Mouse (Mus musculus) bone marrow, adult 2 months (tissue): Measurements from ENCODE around the gene Gtf2h2. TPM values are rescaled to one million over a fixed set of nuclear protein-coding genes. Genes with fewer than 3 reads are reported as not detected.
"Not testable (repeated sequence)": the region's sequence is repeated elsewhere in the genome, so short reads cannot be mapped to it uniquely, and the experiment has no call there.

ENCODE experiments used
- H3K27ac ChIP-seq: fragments of 200-500 bp; 2 replicates; pipeline ENCODE4 v1.5.1; 2012; ENCODE audit warnings: low read depth, mild to moderate bottlenecking, control low read depth, inconsistent platforms, low read length; ENCODE audit not compliant: control insufficient read depth, poor library complexity, insufficient read depth
- H3K4me1 ChIP-seq: fragments of 200-500 bp; 2 replicates; pipeline ENCODE4 v1.6.1; 2011; ENCODE audit warnings: low read length; ENCODE audit not compliant: control insufficient read depth, insufficient read depth
- H3K4me3 ChIP-seq: fragments of 200-500 bp; replicated peaks from 2 replicates; pipeline ENCODE3; 2011; ENCODE audit warnings: mild to moderate bottlenecking, low read depth, low read length, control low read depth; ENCODE audit not compliant: control insufficient read depth
- CTCF ChIP-seq: fragments of 200-500 bp; IDR thresholded peaks from 2 replicates; pipeline ENCODE4 v1.5.1; 2011; ENCODE audit warnings: low read length, control low read depth; ENCODE audit not compliant: control insufficient read depth, insufficient read depth
- POLR2A ChIP-seq: fragments of 200-500 bp; IDR thresholded peaks from 2 replicates; pipeline ENCODE4 v1.6.1; 2011; ENCODE audit warnings: low read depth, mild to moderate bottlenecking, control low read depth, low read length, borderline replicate concordance; ENCODE audit not compliant: control insufficient read depth
- WGBS: fragments of 180-500 bp; shearing (Covaris S2); methylation state at CpG from one replicate; pipeline ENCODE4 v1.1.7; 2018; 5-methylcytosine and 5-hydroxymethylcytosine counted together
- polyA plus RNA-seq: library from polyadenylated mRNA; stranded (reverse); fragments of >200 nt; gene quantifications from 2 replicates; pipeline ENCODE4 v1.2.4, GENCODE M21; 2011; ENCODE audit warnings: low replicate concordance; ENCODE audit not compliant: missing spikeins, insufficient read depth, insufficient read length

Gtf2h2 gene
- polyA plus RNA-seq, 1 experiment = 26.1 TPM

- Histone ChIP-seq H3K27ac (no peak overlapping the region), H3K4me3 (no peak overlapping the region), H3K4me1 (no peaks in the 10 kb centered on the region; the same call in 1 of the 2 replicates)
- TF ChIP-seq CTCF (no peak), POLR2A (no peak)
- WGBS = 45% methylated on average over 8 of the region's 8 CpGs
Measured at GRCm38 (mm10) chr13:100493313-100493712, 934 bp upstream of the Gtf2h2 start.

- H3K4me3 ChIP-seq = peak overlapping the region; percentile 96
- WGBS = 15% methylated on average over 6 of the region's 6 CpGs
- no peaks in the 10 kb centered on the region; the same call in 1 of the 2 replicates for H3K4me1 ChIP-seq
- TF ChIP-seq CTCF (no peak), POLR2A (no peak)
- no peak overlapping the region for H3K27ac ChIP-seq
Measured at GRCm38 (mm10) chr13:100491623-100492022, 756 bp downstream of the Gtf2h2 start.

GRCm38 (mm10) chr13:100490424-100490823, 2.0 kb downstream of the Gtf2h2 start:
- Histone ChIP-seq H3K4me3 (no peak overlapping the region), H3K4me1 (no peaks in the 10 kb centered on the region; the same call in 1 of the 2 replicates), H3K27ac (no peak overlapping the region)
- no peak for TF ChIP-seq POLR2A
- 54% methylated on average over 5 of the region's 5 CpGs for WGBS

GRCm38 (mm10) chr13:100483610-100484009, 8.8 kb downstream of the Gtf2h2 start:
- H3K4me1 ChIP-seq = no peaks in the 10 kb centered on the region
- H3K4me3 ChIP-seq = no peak overlapping the region
- WGBS = 90% methylated on average over 7 of the region's 7 CpGs
- H3K27ac ChIP-seq = no peak overlapping the region
- TF ChIP-seq CTCF (no peak), POLR2A (no peak)

- WGBS = 73% methylated on average over 2 of the region's 2 CpGs
- TF ChIP-seq POLR2A = no peak
- TF ChIP-seq CTCF = no peak
- H3K4me1 ChIP-seq = no peaks in the 10 kb centered on the region; the same call in 1 of the 2 replicates
- no peak overlapping the region for H3K27ac ChIP-seq
- H3K4me3 ChIP-seq = no peak overlapping the region
Measured at GRCm38 (mm10) chr13:100463527-100464222, 28.7 kb downstream of the Gtf2h2 start.

GRCm38 (mm10) chr13:100461336-100461735, 31.0 kb downstream of the Gtf2h2 start:
- Histone ChIP-seq H3K27ac (no peak overlapping the region), H3K4me3 (no peak overlapping the region), H3K4me1 (no peaks in the 10 kb centered on the region; the same call in 1 of the 2 replicates)
- WGBS = 81% methylated on average over 3 of the region's 3 CpGs
- TF ChIP-seq POLR2A (no peak), CTCF (no peak)

- H3K27ac ChIP-seq, H3K4me3 ChIP-seq, H3K4me1 ChIP-seq: not testable (repeated sequence)
- WGBS = 65% methylated on average over 8 of the region's 8 CpGs
Measured at GRCm38 (mm10) chr13:100452415-100453127, 39.8 kb downstream of the Gtf2h2 start, which contains the start of gene Naip1. Gene Naip1, minus strand, starts transcription at chr13:100452869.

GRCm38 (mm10) chr13:100449495-100449894, 42.9 kb downstream of the Gtf2h2 start:
- H3K27ac ChIP-seq = no peak overlapping the region
- no peak overlapping the region for H3K4me3 ChIP-seq
- 9% methylated on average over 1 of the region's 1 CpGs for WGBS
- TF ChIP-seq POLR2A (no peak), CTCF (no peak)
- no peaks in the 10 kb centered on the region for H3K4me1 ChIP-seq

GRCm38 (mm10) chr13:100440116-100440515, 52.3 kb downstream of the Gtf2h2 start:
- Histone ChIP-seq H3K27ac (no peak overlapping the region), H3K4me3 (no peak overlapping the region), H3K4me1 (no peaks in the 10 kb centered on the region; the same call in 1 of the 2 replicates)
- TF ChIP-seq CTCF (no peak), POLR2A (no peak)
- 45% methylated on average over 3 of the region's 3 CpGs for WGBS
